Mouse (Mus musculus) embryo, embryonic 11 days (tissue): ENCODE data around the gene Pin1rt1.

Source experiments
- DNase-seq: peaks from one replicate; pipeline ENCODE4 v3.0.0-alpha.2; 2015

The Pin1rt1 gene

GRCm38 (mm10) chr2:104716279-104716678 is at the start of gene Pin1rt1:
Pin1rt1 (minus strand) TSS chr2:104716379.
- DNase-seq = no peak

GRCm38 (mm10) chr2:104764018-104764417 is 47.8 kb upstream of the Pin1rt1 start:
- DNase-seq = no peak

DNA sequence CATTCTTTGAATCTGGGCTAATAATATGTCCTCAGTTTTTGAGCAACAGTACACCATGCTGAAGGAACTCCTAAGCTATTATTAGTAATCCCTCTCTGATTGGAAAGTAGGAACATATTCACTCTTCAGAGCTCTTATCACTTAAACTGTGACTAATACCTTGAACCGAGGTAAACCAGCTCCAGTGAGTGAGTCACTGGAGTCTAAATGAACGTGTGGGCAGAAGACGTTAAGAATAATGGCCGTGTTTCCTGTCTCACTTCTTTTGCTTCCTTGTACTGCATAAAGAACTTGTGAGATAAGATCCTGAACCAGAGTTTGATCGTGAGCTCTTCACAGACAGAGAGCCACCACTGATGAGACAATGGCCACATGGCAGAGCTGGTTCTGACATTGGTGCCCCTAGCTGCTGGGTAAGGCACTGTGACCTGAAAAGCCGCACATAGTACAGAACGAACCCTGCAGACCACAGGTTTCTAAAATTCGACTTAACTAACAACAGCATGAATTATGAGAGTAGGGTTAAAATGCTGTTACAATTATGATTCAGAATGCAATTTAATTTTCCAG is 47.0 kb upstream of the Pin1rt1 start:
- no peak for DNase-seq

- DNase-seq = peak; percentile 59
These were observed 34.4 kb upstream of the Pin1rt1 start for GRCm38 (mm10) chr2:104750611-104751010.

- DNase-seq = no peak
These were observed 32.5 kb upstream of the Pin1rt1 start for GRCm38 (mm10) chr2:104748652-104749183.

DNA sequence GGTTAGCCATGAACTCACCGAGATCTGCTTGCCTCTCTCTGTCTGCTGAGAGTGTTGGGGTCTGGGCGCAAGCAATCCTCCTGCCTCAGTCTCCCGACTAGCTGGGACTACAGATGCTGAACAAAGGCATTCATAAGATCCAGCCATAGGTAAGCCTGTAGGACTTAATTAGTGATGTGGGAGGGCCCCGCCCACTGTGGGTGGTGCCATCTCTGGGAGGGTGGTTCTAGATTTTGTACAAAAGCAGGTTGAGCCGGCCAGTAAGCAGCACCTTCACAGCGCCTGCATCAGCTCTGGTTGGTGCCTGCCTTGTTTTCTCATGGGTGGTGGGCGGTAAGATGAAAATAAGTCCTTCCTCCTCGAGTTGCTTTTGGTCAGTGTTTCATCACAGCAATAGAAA is 30.1 kb upstream of the Pin1rt1 start:
- no peak for DNase-seq

GRCm38 (mm10) chr2:104743971-104744370 is 27.8 kb upstream of the Pin1rt1 start:
- DNase-seq = no peak

GRCm38 (mm10) chr2:104743160-104743559 is 27.0 kb upstream of the Pin1rt1 start:
- no peak for DNase-seq

DNA sequence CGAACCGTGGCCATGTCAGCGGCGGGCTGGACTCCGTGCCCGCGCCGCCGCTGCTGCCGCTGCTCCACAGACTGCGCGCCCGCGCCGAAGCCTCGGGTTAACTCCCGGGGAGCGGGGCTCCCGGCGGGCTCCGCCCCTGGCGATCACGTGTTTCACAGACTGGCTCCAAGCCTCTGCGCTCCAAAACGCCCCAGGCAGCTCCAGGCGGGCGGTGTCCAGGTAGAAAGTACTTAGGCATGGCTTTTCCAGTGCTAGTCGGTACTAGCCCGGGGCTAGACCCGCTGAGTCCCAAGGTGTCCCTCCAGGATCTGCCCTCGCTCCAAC is 26.5 kb upstream of the Pin1rt1 start, which contains the start of gene Depdc7:
Depdc7 (minus strand) TSS at position 138 of the 324 bp plus-strand sequence.
- peak; percentile 92 for DNase-seq

DNA sequence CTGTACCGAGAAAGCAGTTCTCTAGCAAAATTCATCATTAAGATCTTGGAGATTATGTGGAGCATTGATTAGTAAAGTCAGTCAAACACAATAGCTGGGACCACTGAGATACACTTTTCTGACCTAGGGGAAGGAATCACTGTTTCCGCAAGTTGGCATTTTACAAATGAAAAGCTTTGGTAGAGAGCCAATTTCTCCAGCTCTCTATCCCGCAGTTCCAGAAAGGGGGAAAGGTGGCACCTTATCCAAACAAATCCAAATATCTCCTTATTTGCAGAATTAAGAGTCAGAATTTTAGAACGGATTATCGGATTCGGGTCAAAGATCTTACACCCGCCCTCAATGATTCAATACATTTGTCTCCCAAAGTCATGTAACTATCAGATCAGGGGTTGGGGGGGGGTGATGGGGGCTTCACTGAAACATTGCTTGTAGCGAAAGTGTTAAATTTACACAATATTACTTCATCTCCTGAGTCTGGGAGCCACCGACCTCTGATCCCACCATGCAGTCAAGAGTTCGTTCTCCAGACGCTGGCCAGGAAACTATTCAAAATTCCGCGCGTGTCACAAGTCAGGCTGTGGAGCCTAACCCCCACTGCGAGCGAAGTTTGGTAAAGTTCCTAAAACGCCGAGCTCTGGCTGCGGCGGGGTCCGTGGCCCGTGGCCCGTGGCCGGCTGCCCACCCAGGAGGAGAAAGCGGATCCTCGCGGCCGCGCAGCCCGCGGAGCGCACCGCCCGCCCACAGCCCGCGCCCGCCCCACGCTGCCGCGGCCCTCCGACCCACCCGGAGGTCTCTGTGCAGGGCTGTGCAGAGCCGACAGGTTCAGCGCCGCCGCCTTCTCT is 25.9 kb upstream of the Pin1rt1 start:
- peak; percentile 51 for DNase-seq

DNA sequence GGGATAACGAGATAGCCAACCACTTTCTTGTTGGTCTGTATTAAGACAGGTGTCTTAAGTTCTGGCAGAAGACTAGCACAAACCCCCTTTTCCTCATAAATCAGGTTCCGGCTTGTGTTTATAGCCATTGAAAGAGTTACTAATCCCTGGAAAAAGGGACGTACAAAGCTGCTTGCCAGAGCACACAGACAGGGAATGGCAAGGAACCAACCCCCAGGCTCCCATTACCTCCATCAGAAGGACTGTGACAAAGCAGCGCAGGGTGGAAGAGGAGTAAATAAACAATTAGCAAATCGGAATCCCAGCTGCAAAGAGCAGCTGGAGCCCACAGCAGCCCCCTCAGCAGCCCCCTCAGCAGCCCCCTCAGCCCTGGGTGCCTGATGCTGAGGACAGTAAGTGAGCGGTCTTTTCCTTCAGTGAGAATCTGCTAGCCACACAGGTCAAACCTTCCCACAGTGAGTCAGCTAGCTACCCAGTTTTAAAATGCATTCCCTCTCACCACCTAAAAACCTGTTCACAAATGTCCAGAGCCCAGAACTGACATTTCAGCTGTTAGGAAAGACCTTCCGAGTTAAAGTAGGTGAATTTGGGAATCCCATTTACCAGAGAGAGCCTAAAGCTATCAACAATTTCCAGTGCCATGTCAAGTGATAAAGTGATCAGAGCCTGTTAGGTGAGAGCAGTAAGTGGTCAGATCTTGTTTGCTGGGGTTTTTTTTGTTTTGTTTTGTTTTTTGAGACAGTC is 25.0 kb upstream of the Pin1rt1 start:
- DNase-seq = peak; percentile 7

DNA sequence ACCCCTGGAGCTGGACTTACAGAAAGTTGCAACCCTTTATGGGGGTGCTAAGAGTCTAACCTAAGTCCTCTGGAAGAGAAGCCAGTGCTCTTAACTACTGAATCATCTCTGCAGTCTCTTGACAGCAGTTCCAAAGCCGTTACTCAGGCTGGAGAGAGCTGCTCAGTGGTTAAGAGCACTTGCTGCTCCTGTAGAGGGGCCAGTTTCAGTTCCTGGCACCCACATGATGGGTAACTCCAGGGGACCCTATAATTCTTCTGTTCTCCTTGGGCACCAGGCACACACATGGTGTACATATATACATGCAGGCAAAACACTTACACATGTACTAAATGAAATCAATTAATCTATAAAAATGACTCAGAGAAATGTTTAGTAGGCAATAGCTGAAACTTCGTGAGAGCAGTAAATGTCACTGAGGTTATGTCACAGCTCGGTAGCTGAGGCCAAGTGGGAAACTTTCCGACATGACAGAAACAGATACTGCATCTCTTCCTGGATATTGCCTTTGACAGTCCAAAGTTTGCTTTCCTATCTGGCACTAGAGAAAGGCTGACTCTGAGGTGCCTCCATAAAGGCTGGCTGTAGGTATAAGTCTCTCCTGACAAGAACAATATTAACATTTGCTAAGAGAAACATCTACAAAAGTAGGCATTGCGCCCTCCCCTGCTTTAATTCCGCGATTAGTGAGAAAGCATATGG is 24.2 kb upstream of the Pin1rt1 start:
- DNase-seq = no peak

- DNase-seq = no peak
These were observed 23.5 kb upstream of the Pin1rt1 start for GRCm38 (mm10) chr2:104739691-104740090.

DNA sequence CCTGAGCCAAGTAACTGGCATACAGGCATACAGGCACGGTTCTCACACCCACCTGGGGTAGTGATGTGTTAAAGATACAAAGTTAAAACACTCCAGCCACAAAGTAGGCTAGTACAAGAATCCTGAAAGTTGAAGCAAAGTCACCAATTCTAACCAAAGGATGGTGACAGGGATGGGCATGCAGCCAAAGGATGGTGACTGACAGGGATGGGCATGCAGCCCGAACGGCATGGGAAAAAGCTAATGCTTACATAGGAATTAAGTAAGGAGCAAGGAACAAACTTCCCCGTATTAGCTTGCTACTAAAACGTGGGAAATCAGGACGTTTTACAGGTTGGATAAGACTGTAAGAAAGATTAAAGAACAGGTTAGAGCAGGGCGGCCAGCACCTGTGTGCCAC is 20.1 kb upstream of the Pin1rt1 start:
- DNase-seq = no peak

DNA sequence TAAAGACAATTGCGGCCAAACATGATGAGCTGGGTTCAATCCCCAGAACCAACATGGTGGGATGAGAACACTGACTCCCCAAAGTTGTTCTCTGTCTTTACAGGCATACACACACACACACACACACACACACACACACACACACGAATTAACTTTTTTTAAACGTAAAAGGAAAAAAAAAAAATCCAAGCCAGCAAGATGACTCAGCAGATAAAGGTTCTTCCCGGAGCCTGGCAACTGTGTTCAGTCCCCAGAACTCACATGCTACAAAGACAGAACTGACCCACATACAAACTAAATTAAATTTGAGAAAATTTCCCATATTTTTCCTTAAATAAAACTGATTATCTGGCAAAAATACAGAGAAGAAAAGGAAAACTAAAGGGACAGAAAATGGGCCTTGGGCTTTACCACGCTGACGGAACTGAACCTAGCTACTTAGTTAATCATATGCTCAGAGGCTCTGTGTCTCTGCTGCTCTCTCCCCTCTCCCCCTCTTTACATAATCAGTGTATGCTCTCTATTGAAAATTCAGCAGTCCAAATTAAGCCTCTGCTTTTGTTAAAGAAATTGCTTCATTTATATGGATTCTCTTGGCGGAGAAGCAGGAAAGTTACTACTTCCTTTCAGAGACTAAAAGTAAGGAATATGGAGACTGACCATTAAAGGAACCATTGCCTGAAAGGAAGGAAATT is 16.5 kb upstream of the Pin1rt1 start:
- DNase-seq = no peak

DNA sequence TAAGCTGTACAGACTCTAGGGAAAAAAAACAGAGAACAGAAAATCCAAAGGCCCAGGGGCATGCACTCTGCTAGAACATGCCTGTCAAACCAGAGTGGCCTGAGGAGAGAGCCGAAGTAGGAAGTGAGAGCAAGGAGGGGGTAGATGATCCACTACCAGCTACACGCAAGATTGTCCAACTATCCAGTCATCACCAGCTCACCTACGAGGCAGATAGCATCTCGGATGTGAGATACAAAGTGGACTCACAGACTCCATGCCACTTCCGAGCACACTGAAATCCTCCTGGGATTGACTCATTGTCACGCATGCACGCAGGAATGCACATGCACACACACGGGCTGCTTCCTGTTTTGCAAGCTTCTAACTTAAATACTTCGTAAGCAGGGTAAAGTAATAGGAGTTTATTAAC is 15.9 kb upstream of the Pin1rt1 start:
- no peak for DNase-seq

- no peak for DNase-seq
These were observed 11.2 kb upstream of the Pin1rt1 start for GRCm38 (mm10) chr2:104727369-104727768.

DNA sequence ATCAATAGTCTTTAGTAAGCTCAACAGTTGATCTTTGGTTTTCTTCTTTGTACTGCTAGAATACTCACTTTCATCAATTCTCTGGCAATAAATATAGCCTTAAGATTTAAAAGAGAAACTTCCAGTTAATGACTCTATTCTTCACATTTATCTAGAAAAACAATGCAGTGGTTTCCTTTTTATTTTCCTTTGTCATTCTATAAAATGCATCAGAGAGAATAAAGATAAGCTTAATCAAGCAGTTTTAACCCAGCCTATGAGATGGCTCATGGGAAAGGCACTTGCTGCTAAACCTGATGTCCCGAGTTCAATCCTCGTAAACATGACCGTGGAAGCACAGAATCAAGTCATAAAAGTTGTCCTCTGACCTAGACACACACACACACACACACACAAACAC is 5.8 kb upstream of the Pin1rt1 start:
- DNase-seq = no peak

- DNase-seq = no peak
These were observed 1.6 kb upstream of the Pin1rt1 start for GRCm38 (mm10) chr2:104717827-104718226.

DNA sequence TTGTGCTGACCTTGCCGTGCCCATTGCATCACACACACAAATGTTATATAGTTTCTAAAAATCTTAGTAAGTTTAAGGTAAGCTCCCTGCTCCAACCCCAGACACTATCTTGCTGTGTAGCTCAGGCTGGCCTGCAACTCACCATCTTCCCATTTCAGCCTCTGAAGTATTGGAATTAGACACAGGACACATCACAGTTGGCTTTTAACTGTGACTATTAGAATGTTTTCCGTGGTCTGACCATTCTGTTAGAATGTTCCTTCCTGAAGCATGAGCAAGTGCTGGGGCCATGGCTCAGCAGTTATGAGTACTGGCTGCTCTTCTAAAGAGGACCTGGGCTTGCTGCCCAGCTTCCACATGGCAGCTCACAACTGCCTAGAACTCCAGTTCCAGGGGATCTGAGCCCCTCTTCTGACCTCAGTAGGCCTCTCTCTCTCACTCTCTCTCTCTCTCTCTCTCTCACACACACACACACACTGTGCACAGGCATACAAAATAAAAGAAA is 1.1 kb upstream of the Pin1rt1 start:
- DNase-seq = no peak

GRCm38 (mm10) chr2:104714254-104714691 is 1.9 kb downstream of the Pin1rt1 start:
- peak; percentile 10 for DNase-seq

DNA sequence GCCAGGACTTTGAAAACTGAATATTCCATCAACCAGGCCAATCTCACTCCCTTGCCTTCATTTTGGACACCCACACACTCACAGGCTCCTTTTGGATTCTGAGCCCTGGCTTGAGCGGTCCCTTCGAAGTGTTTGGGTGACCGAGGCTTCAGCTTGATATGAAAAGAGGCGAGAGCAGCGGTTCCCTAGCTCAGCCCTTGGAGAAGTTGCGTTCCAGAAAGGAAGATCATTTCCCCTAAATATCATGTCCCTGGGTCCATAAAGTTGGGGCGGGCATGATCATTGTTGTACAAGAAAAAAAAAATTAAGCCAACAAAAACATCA is 3.7 kb downstream of the Pin1rt1 start:
- DNase-seq = no peak
